Mouse (Mus musculus): ENCODE data around the gene Pkn2. TPM values are rescaled to one million over a fixed set of nuclear protein-coding genes. Genes with fewer than 3 reads are reported as not detected.

Gene Pkn2
- total and polyA plus RNA-seq, 3 experiments, result 33.5 to 38.8 (median 34.7) TPM

DNA sequence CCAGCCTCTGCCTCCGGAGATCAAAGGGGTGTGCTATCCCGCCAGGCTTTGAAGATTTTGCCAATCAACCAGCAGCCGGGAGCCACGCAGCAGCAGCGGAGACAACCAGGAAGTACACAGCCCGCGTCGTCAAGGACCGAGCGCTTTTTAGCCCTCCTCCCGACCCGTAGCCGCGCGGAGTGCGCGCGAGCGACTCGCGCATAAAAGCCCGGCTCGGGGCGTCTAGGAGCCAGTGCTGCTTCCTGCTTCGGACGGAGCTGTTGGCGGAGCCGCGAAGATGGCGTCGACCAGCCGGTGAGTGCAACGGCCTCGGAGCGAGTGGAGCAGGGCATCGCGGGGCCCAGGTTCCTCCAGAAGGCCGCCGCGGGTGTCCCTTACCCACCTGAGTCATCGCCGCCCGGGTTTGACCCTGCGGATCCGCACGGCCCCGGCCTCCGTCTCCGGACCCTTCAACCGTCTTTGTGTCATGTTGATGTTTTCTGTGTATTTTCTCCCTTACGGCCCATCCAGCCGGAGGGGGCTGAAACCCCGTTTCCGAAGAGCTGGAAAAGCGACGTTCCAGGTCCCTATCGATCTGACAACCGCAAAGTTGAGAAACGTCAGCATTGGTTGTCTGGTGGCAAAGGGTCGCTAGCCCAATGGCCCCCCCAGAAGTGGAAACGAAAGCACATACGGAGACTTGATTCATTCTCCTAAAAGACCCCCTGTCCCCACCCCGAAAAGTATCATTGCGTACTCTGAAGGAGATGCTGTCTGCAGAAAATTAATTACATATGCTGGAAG, 116.6 kb downstream of the Pkn2 start, which contains the start of gene Gtf2b:
Gtf2b (plus strand) TSS at position 51 of the 783 bp plus-strand sequence.
- TF ChIP-seq RCOR1 (IDR thresholded peaks at IDR 0.05; ENCODE audit: low read depth, low read length), result no peak; the same call in 1 of the 2 replicates
- TF ChIP-seq ELF1 (IDR thresholded peaks at IDR 0.05; ENCODE audit: low read depth, low read length), result peak; percentile 100
- peak; percentile 84 for TF ChIP-seq ETS1 (IDR thresholded peaks at IDR 0.05; ENCODE audit: low read depth, low read length)
- TF ChIP-seq CTCF (IDR thresholded peaks at IDR 0.05 in 2 of 3, conservative IDR thresholded peaks at IDR 0.05 in 1 of 3; ENCODE audit: control insufficient read depth in 1 of 3, insufficient read depth in 1 of 3, low read depth in 2 of 3, low read length in 3 of 3, poor library complexity in 1 of 3, severe bottlenecking in 1 of 3), result no peak
- no peak for TF ChIP-seq SMC3 (IDR thresholded peaks at IDR 0.05; ENCODE audit: low read depth, low read length)
- TF ChIP-seq ZKSCAN1 (IDR thresholded peaks at IDR 0.05; ENCODE audit: low read depth, low read length), result no peak
- TF ChIP-seq CHD2 (IDR thresholded peaks at IDR 0.05; ENCODE audit: low read length), result no peak
- peak; percentile 92 for TF ChIP-seq MXI1 (IDR thresholded peaks at IDR 0.05; ENCODE audit: low read depth, low read length)
- TF ChIP-seq HCFC1 (IDR thresholded peaks at IDR 0.05; ENCODE audit: low read depth, low read length), result peak; percentile 93
- peak in 1 of 2 experiments; percentile 39; a peak in 2 of 4 replicates for TF ChIP-seq EP300 (IDR thresholded peaks at IDR 0.05; ENCODE audit: low read depth in 1 of 2, low read length in 2 of 2)
- TF ChIP-seq GATA1 (IDR thresholded peaks at IDR 0.05; ENCODE audit: low read depth, low read length), result peak; percentile 33; the same call in 1 of the 2 replicates
- TF ChIP-seq MAFK (IDR thresholded peaks at IDR 0.05; ENCODE audit: borderline replicate concordance, low read depth, low read length), result no peak
- TF ChIP-seq MAX (IDR thresholded peaks at IDR 0.05; ENCODE audit: low read length), result peak; percentile 80
- TF ChIP-seq ZMIZ1 (IDR thresholded peaks at IDR 0.05; ENCODE audit: low read depth, low read length), result peak; percentile 99
- peak; percentile 94 for TF ChIP-seq POLR2AphosphoS2 (IDR thresholded peaks at IDR 0.05; ENCODE audit: low read length)
- no peak for TF ChIP-seq MEF2A (IDR thresholded peaks at IDR 0.05; ENCODE audit: extremely low read depth, insufficient replicate concordance, low read depth, low read length, poor library complexity, severe bottlenecking)
- TF ChIP-seq KAT2A (conservative IDR thresholded peaks at IDR 0.05; ENCODE audit: low read depth, low read length), result peak; percentile 73
- no peak for TF ChIP-seq BHLHE40 (IDR thresholded peaks at IDR 0.05; ENCODE audit: borderline replicate concordance, low read depth, low read length)
- peak; percentile 96; the same call in 1 of the 2 replicates for TF ChIP-seq E2F4 (IDR thresholded peaks at IDR 0.05; ENCODE audit: borderline replicate concordance, low read depth, low read length)
- no peak for TF ChIP-seq ZNF384 (IDR thresholded peaks at IDR 0.05; ENCODE audit: low read depth, low read length)
- TF ChIP-seq RAD21 (IDR thresholded peaks at IDR 0.05; ENCODE audit: low read depth, low read length), result no peak
- TF ChIP-seq NELFE (IDR thresholded peaks at IDR 0.05; ENCODE audit: low read depth, low read length), result peak; percentile 99
- TF ChIP-seq TBP (IDR thresholded peaks at IDR 0.05; ENCODE audit: low read depth, low read length), result peak; percentile 98
- TF ChIP-seq MYB (IDR thresholded peaks at IDR 0.05; ENCODE audit: low read depth, low read length), result peak; percentile 48
- peak; percentile 77 for TF ChIP-seq NRF1 (IDR thresholded peaks at IDR 0.05; ENCODE audit: insufficient read depth, low read depth, low read length, poor library complexity, severe bottlenecking)
- TF ChIP-seq USF2 (IDR thresholded peaks at IDR 0.05; ENCODE audit: borderline replicate concordance in 1 of 2, insufficient read depth in 1 of 2, low read depth in 1 of 2, low read length in 2 of 2), result no peak
- TF ChIP-seq TCF12 (IDR thresholded peaks at IDR 0.05; ENCODE audit: low read depth, low read length), result peak; percentile 82
- peak; percentile 99 for TF ChIP-seq POLR2A (IDR thresholded peaks at IDR 0.05; ENCODE audit: control insufficient read depth in 1 of 2, insufficient read depth in 1 of 2, low read depth in 1 of 2, low read length in 2 of 2, poor library complexity in 1 of 2)
- TF ChIP-seq MAZ (IDR thresholded peaks at IDR 0.05; ENCODE audit: low read depth, low read length), result no peak; the same call in 1 of the 2 replicates
- TF ChIP-seq MYC (IDR thresholded peaks at IDR 0.05; ENCODE audit: low read depth, low read length), result 0 out of 2 replicates have a peak, but pooled peaks have one; percentile 61
- TF ChIP-seq SIN3A (IDR thresholded peaks at IDR 0.05; ENCODE audit: low read length), result peak; percentile 97
- no peak for TF ChIP-seq TAL1 (IDR thresholded peaks at IDR 0.05; ENCODE audit: low read length)
- no peak for TF ChIP-seq JUND (IDR thresholded peaks at IDR 0.05; ENCODE audit: low read depth, low read length)
- Histone ChIP-seq H3K36me3 (ENCODE audit: control insufficient read depth in 1 of 2, insufficient read depth in 2 of 2, low read length in 2 of 2) (peaks cover 0 to 34% of the 10 kb centered on the region in 2 experiments; a peak in 2 of 4 replicates), H3K9ac (ENCODE audit: control insufficient read depth, low read depth, low read length, poor library complexity, severe bottlenecking) (peak within 1 kb of the TSS; percentile 95), H3K4me1 (ENCODE audit: control insufficient read depth in 1 of 2, insufficient read depth in 2 of 2, low read length in 2 of 2) (peaks cover 5 to 23% of the 10 kb centered on the region in 2 experiments; a peak in 3 of 4 replicates), H3K27ac (ENCODE audit: control insufficient read depth, low read depth, low read length) (peak within 1 kb of the TSS; percentile 83), H3K79me2 (ENCODE audit: control insufficient read depth, insufficient read depth, low read length, poor library complexity) (peaks cover 24% of the 10 kb centered on the region), H3K27me3 (ENCODE audit: control insufficient read depth in 1 of 2, insufficient read depth in 2 of 2, low read length in 2 of 2) (no peaks in the 10 kb centered on the region), H3K4me3 (ENCODE audit: control insufficient read depth in 1 of 2, insufficient read depth in 1 of 2, low read depth in 2 of 2, low read length in 2 of 2) (peak within 1 kb of the TSS; percentile 77 to 78), H3K9me3 (replicated peaks; ENCODE audit: insufficient read depth, low read length) (no peaks in the 10 kb centered on the region)
- DNase-seq (ENCODE audit: low read depth, low spot score), result peak; percentile 95

Data from MEL (cell line).